Mouse (Mus musculus): ENCODE measurements around the gene Mtmr3.
A peak's percentile ranks its signal among the peaks of the same experiment; 100 is the strongest.
"Not testable (repeated sequence)": the region's sequence is repeated elsewhere in the genome, so short reads cannot be mapped to it uniquely, and the experiment has no call there.

Gene Mtmr3

GRCm38 (mm10) chr11:4601890-4602289 is 7.2 kb upstream of the Mtmr3 start:
- DNase-seq (ENCODE audit: low spot score) = no peak

DNA sequence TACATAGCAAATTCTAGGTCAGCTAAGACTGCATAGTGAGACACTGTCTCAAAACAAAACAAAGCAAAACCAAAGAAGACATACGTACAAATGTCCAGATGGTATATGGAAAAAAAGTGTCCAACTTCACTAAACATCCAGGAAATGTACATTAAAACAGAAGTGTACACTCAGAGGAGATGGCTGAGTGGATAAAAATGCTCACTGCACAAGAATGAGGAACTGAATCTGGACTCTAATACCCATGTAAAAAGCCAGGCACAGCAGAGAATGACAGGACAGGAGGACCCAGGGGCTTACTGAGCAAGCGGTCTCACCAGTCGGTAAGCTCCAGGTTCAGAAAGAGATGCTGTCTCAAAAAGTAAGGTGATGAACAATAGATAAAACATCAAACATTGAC is 5.3 kb upstream of the Mtmr3 start:
- DNase-seq (ENCODE audit: low spot score) = no peak

DNA sequence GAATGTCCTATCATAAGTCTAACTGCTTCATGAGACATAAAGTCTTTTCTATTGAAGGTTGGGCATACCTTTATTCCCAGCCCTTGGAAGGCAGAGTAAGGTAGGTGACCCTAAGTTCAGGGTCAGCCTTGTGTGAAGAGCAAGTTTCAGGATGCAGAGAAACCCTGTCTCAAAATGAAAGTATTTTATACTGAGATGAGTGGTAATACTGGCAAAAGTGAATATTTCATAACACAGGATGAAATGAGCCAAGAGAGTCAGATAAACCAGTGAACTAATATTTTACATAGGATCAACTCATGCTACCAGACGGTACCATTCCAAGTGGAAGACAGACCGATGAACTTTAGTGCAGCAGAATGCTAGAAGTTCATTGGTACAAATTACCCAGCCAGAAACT is 3.7 kb upstream of the Mtmr3 start:
- no peak for DNase-seq (ENCODE audit: low spot score)

- DNase-seq (ENCODE audit: low spot score) = no peak
These were observed 635 bp downstream of the Mtmr3 start for GRCm38 (mm10) chr11:4593849-4594607.

DNA sequence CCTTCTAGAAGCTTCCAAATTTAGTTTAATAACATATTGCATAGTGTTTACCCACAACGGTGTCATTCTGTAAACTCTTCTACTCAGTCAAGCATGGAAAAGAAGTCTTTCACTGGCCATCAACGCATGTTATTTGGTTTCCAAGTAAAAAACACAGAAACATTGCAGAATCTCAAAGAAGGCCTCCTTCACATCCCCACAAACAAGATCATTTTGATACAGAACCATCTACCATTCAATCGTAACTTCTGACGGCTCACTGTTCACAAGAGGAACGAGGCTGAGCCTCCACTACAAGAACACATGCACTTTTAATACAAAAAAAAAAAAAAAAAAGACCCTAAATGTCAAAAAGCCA is 1.2 kb downstream of the Mtmr3 start:
- no peak for DNase-seq (ENCODE audit: low spot score)

DNA sequence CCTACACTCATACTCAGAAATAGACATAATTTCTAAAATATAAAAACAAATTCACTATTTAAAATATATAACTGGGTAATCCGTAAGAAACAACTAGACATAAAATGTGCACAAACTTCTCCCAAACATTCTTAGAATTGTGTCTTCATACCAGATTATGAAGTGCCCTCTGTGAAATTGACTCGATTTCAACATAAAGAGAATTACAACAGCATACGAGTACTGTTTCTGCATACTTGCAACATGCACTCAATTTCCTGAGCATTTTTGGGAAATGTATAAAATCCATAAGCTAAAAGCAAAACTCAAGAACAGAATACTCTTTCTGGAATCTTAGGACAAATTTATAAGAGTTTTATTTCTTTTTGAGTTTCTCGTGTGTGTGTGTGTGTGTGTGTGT is 2.9 kb downstream of the Mtmr3 start:
- DNase-seq (ENCODE audit: low spot score) = no peak

DNA sequence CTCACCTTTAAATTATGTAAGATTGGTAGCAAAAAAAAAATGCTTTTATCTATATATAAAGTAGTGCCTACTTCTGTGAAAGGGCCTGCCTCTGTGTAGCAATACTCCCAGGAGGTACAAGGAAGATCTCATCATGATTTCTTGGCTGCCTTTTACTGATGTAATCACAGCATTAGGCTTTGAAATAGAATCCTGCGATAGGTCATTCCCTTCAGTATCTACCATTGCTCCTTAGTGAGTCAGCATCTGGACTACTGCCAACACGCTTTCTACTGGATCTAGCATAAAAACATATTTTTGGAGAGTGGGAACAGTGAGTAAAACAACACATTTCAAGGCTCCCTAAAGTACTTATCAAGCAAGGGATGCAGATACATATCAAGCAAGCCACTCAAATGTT is 16.0 kb downstream of the Mtmr3 start:
- peak; percentile 52 for DNase-seq (ENCODE audit: low spot score)

- no peak for DNase-seq (ENCODE audit: low spot score)
These were observed 17.6 kb downstream of the Mtmr3 start for GRCm38 (mm10) chr11:4577079-4577478.

DNA sequence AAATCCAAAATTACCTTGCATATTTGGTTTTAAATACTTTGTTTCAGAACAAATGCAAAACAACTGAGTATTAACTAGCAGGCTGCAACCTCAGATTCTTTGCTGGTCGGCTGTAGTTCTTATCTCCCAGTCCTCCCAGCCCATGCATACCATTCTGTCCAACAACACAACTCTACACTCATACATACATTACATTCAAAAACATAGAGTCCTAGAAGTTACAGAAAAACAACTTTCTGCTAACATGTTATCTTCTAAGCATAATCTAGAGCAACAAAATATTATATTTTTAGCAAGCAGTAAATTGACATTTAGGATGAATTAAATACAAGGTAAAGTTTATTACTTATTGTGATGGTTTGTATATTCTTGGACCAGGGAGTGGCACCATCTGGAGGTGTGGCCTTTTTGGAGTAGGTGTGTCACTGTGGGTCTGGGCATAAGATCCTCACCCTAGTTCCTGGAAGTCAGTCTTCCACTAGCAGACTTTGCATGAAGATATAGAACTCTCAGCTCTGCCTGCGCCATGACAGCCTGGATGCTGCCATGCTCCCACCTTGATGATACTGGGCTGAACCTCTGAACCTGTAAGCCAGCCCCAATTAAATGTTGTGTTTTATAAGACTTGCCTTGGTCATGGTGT is 18.5 kb downstream of the Mtmr3 start:
- not testable (repeated sequence) for DNase-seq (ENCODE audit: low spot score)

DNA sequence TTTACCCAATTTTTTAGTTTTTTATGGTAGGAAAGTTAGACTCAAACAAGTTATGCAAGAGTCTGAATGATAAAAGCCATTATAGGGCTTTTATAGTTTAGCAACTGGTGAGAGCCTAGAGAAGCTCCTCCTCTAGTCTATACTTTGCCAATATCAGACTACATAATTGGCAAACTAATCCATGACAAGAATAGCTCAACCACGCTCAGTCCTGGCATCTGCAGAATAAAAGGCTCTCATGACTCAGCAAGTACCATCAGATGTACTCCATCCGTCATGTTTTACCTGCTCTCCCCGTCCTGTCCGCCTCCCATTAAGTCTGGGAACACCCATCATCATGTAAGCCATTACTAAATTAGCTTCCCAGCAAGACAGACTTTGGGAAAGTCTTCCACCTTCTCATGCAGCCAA is 23.2 kb downstream of the Mtmr3 start:
- no peak for DNase-seq (ENCODE audit: low spot score)

DNA sequence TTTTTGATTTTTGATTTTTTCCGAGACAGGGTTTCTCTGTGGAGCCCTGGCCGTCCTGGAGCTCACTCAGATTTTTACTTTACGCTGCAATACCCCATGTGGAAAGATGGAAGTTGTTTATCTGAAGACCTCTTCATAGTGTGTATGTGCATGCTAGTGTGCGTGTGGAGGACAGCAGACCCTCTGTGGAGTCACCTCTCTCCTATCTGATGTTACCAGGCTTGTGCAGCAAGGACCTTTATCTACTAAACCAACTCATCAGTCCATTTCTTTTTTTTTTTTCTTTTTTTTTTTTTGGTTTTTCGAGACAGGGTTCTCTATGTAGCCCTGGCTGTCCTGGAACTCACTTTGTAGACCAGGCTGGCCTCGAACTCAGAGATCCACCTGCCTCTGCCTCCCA is 28.3 kb downstream of the Mtmr3 start:
- no peak for DNase-seq (ENCODE audit: low spot score)

- no peak for DNase-seq (ENCODE audit: low spot score)
These were observed 29.1 kb downstream of the Mtmr3 start for GRCm38 (mm10) chr11:4565545-4565944.

GRCm38 (mm10) chr11:4553274-4554063 is 41.2 kb downstream of the Mtmr3 start:
- no peak for DNase-seq (ENCODE audit: low spot score)

DNA sequence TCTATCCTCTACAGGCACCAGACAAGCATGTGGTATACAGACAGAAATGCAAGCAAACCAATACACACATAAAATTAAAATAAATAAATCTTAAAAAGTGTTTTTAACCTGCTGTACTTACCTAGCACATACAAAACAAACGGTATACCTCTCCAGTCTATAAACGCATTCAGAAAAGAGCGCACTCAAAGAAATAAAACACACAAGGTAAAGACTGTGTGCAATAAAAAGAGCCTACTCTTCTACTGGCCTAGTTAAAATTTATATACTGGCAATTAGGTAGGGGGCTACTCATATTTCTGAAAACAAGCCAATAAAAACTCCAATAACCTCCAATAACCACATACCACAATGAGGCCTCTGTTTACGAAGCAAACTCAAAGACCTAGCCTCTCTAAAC is 47.1 kb downstream of the Mtmr3 start:
- DNase-seq (ENCODE audit: low spot score) = no peak

DNA sequence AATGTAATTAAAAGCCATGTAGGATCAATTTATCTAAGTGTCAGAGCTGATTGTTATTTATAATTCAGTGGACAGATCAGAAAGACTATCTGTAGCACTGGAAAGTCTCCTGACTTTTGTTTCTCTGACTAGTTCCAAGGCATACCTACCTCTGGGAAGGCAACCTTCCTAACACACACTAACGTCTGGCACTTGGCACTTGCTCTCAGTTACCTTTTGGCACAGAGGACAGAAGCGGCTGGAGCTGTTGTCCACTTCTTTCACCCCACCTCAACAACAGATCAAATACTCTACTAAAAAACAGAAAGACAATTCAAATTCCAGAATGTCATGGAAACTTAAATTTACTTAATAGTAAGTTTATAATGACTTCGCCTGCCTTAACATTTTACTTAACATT is 48.7 kb downstream of the Mtmr3 start:
- no peak for DNase-seq (ENCODE audit: low spot score)

DNA sequence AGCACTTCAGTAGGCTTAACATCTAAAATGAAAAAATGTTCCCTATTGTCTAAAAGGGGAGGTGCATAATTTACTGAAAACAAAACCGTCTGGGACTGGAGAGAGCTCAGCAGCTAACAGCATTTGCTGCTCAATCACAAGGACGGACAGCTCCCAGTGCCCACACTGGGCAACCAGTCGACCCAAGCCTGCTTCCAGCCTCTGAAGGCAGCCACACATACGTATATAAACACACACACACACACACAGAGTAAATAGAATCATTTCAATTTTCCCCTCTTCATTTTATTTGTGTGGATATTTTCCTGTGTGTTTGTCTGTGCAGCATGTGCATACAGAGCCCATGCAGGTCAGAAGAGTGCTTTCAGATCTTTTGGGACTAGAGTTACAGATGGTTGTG is 49.3 kb downstream of the Mtmr3 start:
- DNase-seq (ENCODE audit: low spot score) = no peak

- DNase-seq (ENCODE audit: low spot score) = not testable (repeated sequence)
These were observed 50.1 kb downstream of the Mtmr3 start for GRCm38 (mm10) chr11:4544627-4544921.

- no peak for DNase-seq (ENCODE audit: low spot score)
These were observed 50.7 kb downstream of the Mtmr3 start for GRCm38 (mm10) chr11:4543746-4544626.

GRCm38 (mm10) chr11:4543040-4543551 is 51.6 kb downstream of the Mtmr3 start:
- DNase-seq (ENCODE audit: low spot score) = no peak

DNA sequence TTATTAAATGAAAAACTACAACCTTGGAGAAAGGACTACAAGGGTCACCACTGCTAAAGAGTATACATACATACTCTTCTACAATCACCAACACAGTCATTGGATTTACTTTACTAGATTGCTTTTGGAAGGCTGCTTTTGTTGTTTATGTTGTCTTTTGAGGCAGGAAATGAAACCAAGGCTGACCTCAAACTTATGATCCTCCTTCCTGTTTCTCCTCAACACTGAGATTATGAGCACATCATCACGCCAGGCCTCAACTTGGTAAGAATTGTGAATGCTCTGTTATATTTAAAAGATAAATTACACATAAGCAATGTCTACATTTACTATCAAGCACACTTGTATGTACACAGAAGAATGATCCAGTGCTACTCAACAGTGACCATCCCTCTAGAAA is 58.0 kb downstream of the Mtmr3 start:
- no peak for DNase-seq (ENCODE audit: low spot score)

DNA sequence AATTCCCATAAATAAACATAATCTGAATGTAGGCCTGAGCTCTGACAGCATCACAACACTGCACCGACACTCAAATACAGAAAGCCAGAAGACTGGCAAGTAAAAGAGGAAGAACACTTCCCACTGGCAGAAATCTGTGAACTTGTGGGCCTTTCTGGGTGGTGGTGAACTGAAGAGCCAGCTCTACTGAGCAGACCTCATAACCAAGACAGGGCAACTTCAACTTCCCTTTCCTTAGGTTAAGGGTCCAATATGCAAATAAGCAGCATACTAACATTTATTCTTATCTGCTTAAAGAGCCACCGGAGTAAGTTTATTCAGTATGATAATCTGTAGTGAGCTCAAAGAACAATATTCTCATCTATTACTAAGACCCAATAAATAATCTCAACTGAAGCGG is 67.5 kb downstream of the Mtmr3 start:
- no peak for DNase-seq (ENCODE audit: low spot score)

GRCm38 (mm10) chr11:4522142-4522664 is 72.5 kb downstream of the Mtmr3 start:
- no peak for DNase-seq (ENCODE audit: low spot score)

All from testis, postnatal 10 days (tissue).